Mouse (Mus musculus): ENCODE data around the gene Rgs12. TPM values are rescaled to one million over a fixed set of nuclear protein-coding genes. Genes with fewer than 3 reads are reported as not detected.

Gene Rgs12
- polyA plus RNA-seq, 1 experiment from 2014 or later = 44.8 TPM

DNA sequence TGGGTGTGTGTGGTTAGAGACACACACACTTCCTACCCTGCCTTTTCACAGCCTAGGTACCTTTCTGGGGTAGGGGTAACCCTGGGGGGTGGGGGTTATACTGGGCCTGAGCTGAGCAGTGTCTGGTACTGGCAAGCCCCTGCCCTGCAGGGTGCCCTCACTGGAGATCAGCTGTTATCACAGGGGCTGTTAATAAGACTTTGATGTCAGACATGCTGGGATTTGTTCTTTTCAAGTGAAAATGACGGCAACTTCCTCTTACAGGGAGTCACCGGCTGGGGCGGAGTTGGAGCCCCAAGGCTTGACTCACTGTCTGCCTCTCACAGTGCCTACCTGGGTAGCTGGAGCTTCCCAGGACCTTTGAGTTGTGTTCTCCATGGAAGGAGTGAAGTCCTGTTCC is 49.5 kb downstream of the Rgs12 start:
- no peak overlapping the region for H3K4me2 ChIP-seq
- ATAC-seq (ENCODE audit: low FRiP score, low read depth) = 0 out of 2 replicates have a peak, but pooled peaks have one; percentile 54
- no peak overlapping the region for H3K4me3 ChIP-seq
- H3K27ac ChIP-seq (replicated peaks) = no peak overlapping the region
- peaks cover 13% of the 10 kb centered on the region for H3K4me1 ChIP-seq (replicated peaks)
- WGBS = 53% methylated on average over 3 of the region's 3 CpGs
- H3K9ac ChIP-seq = no peak overlapping the region
- no peaks in the 10 kb centered on the region for H3K9me3 ChIP-seq
- no peaks in the 10 kb centered on the region for H3K36me3 ChIP-seq
- H3K27me3 ChIP-seq = no peaks in the 10 kb centered on the region

DNA sequence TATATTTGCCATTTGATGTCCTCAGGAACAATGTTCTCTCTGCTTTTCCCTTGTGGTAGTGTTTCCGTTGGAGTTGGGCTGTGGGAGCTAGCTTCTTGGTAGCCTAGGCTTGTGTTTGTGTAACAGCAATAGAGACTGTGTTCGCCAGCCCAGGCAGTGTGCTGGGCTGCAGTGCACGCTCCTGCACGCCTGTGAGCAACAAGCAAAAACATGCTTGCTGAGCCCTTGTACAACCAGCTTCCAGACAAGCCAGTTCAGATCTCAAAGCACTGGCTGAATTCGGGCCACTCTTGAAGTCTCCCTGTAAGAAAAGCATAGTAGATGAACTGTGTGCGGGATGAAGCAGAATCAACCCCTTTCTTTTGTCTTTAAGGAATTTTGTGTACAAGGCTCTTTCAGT is 50.0 kb downstream of the Rgs12 start:
- no peak overlapping the region for H3K4me2 ChIP-seq
- H3K4me1 ChIP-seq (replicated peaks) = peaks cover 13% of the 10 kb centered on the region
- H3K4me3 ChIP-seq = no peak overlapping the region
- H3K27ac ChIP-seq (replicated peaks) = no peak overlapping the region; the same call in 1 of the 2 replicates
- no peaks in the 10 kb centered on the region for H3K36me3 ChIP-seq
- H3K9me3 ChIP-seq = no peaks in the 10 kb centered on the region
- WGBS = 79% methylated on average over 6 of the region's 6 CpGs
- ATAC-seq (ENCODE audit: low FRiP score, low read depth) = no peak
- no peaks in the 10 kb centered on the region for H3K27me3 ChIP-seq
- H3K9ac ChIP-seq = no peak overlapping the region

DNA sequence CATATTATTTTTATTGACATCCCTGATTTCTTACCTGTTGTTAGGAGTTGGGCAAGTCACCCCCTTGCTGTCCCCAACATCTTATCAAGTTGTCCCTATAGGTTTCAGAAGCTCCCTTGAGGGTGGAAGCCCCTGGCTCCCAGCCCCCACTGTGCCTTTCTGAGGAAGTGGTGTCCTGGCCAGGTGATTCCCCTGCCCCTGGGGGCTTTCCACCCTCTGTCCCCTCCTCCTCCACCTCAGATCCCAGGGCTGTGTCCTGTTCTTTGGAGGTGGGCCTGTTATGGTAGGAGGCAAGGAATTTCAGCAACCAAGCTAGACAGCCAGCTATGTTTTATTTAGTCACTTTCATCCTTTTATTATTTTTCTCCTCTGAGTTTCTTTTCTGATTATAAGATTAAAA is 51.1 kb downstream of the Rgs12 start:
- Histone ChIP-seq H3K4me3 (no peak overlapping the region), H3K4me2 (no peak overlapping the region), H3K9me3 (no peaks in the 10 kb centered on the region), H3K27ac (replicated peaks) (no peak overlapping the region), H3K9ac (no peak overlapping the region), H3K27me3 (no peaks in the 10 kb centered on the region), H3K36me3 (no peaks in the 10 kb centered on the region), H3K4me1 (replicated peaks) (0 out of 2 replicates have a peak, but pooled peaks cover 10% of the 10 kb centered on the region)
- no peak for ATAC-seq (ENCODE audit: low FRiP score, low read depth)

DNA sequence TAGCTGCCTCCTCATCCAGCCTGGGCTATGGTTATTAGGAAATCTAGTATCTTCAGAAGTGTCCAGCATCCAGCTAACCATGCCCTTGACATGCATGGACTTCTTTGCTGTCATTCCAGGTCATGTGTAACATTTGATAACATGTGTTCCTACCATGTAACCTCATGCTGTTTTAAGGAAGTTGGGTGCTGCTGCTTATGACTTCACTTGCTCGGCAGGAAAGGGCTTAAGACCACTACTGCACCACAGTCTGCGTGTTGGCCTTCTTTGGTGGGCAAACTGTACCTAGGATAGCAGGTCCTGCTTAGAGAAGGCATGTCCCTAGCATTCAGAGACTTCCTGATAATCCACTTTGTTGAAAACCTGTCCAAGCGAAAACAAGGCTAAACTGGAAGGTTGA is 51.9 kb downstream of the Rgs12 start:
- Histone ChIP-seq H3K4me2 (no peak overlapping the region), H3K27ac (replicated peaks) (no peak overlapping the region), H3K9ac (no peak overlapping the region), H3K27me3 (no peaks in the 10 kb centered on the region), H3K36me3 (no peaks in the 10 kb centered on the region), H3K4me1 (replicated peaks) (0 out of 2 replicates have a peak, but pooled peaks cover 10% of the 10 kb centered on the region), H3K9me3 (no peaks in the 10 kb centered on the region), H3K4me3 (no peak overlapping the region)
- WGBS = 77% methylated on average over 3 of the region's 3 CpGs
- ATAC-seq (ENCODE audit: low FRiP score, low read depth) = no peak

DNA sequence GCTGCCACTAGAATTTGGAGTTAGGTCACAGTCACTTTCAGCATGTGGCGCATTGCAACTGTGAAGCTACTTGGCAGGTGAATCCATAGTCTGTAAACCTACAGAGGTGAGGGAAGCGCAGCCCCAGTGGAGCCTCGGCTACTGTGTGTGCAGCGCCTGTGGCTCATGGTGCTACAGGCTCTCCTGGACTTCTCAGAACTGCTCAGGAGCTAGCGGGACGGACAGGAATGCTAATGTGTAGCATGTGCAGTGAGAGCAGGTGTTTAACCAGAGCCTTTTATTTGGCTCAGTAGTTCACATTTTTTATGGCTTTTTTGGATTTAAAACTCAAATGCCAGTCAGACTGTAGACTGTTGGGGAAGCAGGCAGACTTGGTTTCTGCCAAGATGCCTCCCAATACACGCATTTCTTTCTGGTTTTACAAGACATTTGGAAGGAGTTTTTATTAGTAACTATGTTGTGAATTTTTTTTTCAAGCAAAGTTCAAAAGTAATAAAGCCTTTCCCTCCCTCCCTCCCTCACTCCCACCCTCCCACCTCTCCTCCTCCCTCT is 54.4 kb downstream of the Rgs12 start:
- Histone ChIP-seq H3K4me1 (replicated peaks) (0 out of 2 replicates have a peak, but pooled peaks cover 10% of the 10 kb centered on the region), H3K9me3 (no peaks in the 10 kb centered on the region), H3K27ac (replicated peaks) (no peak overlapping the region), H3K27me3 (no peaks in the 10 kb centered on the region), H3K9ac (no peak overlapping the region), H3K36me3 (no peaks in the 10 kb centered on the region), H3K4me3 (no peak overlapping the region), H3K4me2 (no peak overlapping the region)
- WGBS = 75% methylated on average over 7 of the region's 7 CpGs
- ATAC-seq (ENCODE audit: low FRiP score, low read depth) = no peak

DNA sequence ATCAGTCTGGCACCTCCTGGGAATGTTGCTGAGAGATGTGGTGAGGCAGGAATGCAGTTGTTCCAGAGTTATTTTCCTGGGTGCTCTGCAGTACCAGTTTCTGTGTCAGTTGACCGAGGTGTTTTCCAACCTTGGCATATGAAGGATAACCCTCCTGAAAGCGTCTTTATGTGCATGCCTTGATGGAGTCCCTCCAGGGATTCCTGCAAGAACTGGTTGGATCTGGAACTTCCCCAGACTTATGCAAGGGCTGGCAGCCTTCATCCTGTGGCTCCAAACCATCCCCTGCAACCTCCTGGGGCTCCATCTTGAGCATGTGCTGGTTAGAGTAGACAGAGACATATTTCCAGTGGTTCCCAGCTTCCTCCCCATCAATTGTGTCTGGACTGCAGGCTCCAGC is 55.5 kb downstream of the Rgs12 start:
- WGBS = 81% methylated on average over 2 of the region's 2 CpGs
- no peak overlapping the region for H3K9ac ChIP-seq
- H3K4me3 ChIP-seq = no peak overlapping the region
- no peak overlapping the region for H3K27ac ChIP-seq (replicated peaks)
- H3K4me2 ChIP-seq = no peak overlapping the region
- no peaks in the 10 kb centered on the region for H3K36me3 ChIP-seq
- H3K4me1 ChIP-seq (replicated peaks) = 0 out of 2 replicates have a peak, but pooled peaks cover 10% of the 10 kb centered on the region
- no peaks in the 10 kb centered on the region for H3K9me3 ChIP-seq
- ATAC-seq (ENCODE audit: low FRiP score, low read depth) = no peak
- H3K27me3 ChIP-seq = no peaks in the 10 kb centered on the region

DNA sequence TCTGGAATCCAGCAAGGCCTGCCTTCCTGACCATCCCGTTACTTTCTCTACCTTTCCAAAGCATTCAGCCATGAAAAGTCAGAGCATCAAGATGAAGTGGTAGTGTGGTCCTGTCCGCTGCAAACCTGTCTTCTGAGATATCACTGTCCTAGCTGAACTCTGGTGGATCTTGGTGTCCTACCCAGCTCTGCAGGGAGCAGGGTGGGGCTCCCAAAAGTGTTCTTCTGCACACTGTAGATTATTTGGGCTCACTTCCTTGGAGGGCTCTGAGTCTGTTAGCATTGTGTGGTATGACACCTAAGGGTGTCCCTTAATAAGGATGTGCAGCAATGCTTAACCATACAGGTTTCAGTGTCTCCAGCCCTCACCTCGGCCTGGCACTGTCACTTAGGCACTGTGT is 56.4 kb downstream of the Rgs12 start:
- Histone ChIP-seq H3K9me3 (no peaks in the 10 kb centered on the region), H3K4me1 (replicated peaks) (0 out of 2 replicates have a peak, but pooled peaks cover 11% of the 10 kb centered on the region), H3K36me3 (no peaks in the 10 kb centered on the region), H3K27me3 (no peaks in the 10 kb centered on the region), H3K4me2 (no peak overlapping the region), H3K4me3 (no peak overlapping the region), H3K27ac (replicated peaks) (no peak overlapping the region), H3K9ac (no peak overlapping the region)
- WGBS = 95% methylated on average over 3 of the region's 3 CpGs
- ATAC-seq (ENCODE audit: low FRiP score, low read depth) = no peak

DNA sequence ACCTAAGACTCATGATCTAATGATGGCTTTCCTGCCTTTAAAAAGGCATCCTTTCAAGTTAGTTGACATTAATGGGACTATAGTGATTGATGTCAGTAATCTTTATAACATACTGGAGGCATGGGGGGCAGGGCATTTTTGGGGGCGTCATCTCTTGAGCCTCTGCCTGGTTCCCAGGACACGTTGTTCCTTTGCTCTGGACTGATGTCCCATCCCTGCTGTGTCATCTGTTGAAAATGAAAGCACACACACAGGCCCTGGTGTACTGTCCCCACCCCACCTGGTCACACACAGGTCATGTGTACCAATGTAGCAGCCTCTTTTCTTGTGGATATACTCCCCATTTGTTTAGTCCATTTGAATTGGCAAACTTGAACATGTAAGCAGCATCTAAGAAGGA is 57.4 kb downstream of the Rgs12 start:
- H3K4me3 ChIP-seq = no peak overlapping the region
- H3K4me2 ChIP-seq = no peak overlapping the region
- H3K9ac ChIP-seq = no peak overlapping the region
- H3K4me1 ChIP-seq (replicated peaks) = 0 out of 2 replicates have a peak, but pooled peaks cover 8% of the 10 kb centered on the region
- no peaks in the 10 kb centered on the region for H3K36me3 ChIP-seq
- ATAC-seq (ENCODE audit: low FRiP score, low read depth) = no peak
- no peaks in the 10 kb centered on the region for H3K27me3 ChIP-seq
- no peak overlapping the region for H3K27ac ChIP-seq (replicated peaks)
- no peaks in the 10 kb centered on the region for H3K9me3 ChIP-seq
- WGBS = 60% methylated on average over 2 of the region's 2 CpGs

DNA sequence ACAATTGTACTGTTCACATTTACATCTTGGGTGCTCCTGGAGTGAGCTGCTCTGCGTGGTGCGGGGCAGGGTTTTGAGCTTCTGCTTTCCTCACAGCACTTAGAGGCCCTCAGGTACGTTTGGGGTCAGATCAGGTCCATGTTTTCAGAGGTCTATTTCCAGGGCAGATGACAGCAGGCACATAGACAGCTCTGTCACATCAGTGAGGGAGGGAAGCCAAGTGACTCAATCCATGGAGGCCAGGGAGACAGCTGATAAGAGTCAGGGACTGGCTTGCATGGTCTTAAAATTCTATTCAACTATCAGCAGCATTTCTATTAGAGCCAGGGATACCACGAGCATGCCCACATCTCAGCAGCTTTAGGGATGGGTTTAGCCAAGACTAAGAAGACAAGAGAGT is 59.9 kb downstream of the Rgs12 start:
- H3K27me3 ChIP-seq = no peaks in the 10 kb centered on the region
- H3K27ac ChIP-seq (replicated peaks) = no peak overlapping the region
- no peak overlapping the region for H3K4me3 ChIP-seq
- no peak for ATAC-seq (ENCODE audit: low FRiP score, low read depth)
- peaks cover 15% of the 10 kb centered on the region for H3K4me1 ChIP-seq (replicated peaks)
- H3K9me3 ChIP-seq = no peaks in the 10 kb centered on the region
- H3K36me3 ChIP-seq = no peaks in the 10 kb centered on the region
- no peak overlapping the region for H3K4me2 ChIP-seq
- WGBS = 97% methylated on average over 4 of the region's 4 CpGs
- H3K9ac ChIP-seq = no peak overlapping the region

DNA sequence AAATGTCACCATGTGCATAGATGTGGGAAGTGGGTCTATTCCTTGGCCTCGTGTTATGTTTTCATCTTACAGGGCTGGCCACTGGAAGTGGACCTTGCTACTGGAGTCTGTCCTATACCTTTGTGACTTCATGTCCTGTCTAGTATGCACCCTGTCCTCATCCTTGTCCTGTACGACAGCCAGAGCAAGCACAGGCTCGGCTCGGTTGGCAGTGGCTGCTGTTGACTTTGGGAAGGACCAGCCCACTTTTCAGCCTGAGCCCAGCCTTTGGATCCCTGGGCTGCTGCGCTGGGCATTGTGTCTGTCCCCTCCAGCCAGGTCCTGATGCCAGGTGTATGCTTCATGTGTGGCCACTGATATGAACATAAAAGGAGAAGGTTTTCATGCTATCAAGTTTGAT is 61.4 kb downstream of the Rgs12 start:
- no peaks in the 10 kb centered on the region for H3K27me3 ChIP-seq
- no peak overlapping the region for H3K27ac ChIP-seq (replicated peaks)
- H3K9ac ChIP-seq = no peak overlapping the region
- no peaks in the 10 kb centered on the region for H3K36me3 ChIP-seq
- H3K9me3 ChIP-seq = no peaks in the 10 kb centered on the region
- no peak overlapping the region for H3K4me2 ChIP-seq
- no peak overlapping the region for H3K4me3 ChIP-seq
- WGBS = 78% methylated on average over 5 of the region's 5 CpGs
- peaks cover 14% of the 10 kb centered on the region for H3K4me1 ChIP-seq (replicated peaks)
- ATAC-seq (ENCODE audit: low FRiP score, low read depth) = no peak

DNA sequence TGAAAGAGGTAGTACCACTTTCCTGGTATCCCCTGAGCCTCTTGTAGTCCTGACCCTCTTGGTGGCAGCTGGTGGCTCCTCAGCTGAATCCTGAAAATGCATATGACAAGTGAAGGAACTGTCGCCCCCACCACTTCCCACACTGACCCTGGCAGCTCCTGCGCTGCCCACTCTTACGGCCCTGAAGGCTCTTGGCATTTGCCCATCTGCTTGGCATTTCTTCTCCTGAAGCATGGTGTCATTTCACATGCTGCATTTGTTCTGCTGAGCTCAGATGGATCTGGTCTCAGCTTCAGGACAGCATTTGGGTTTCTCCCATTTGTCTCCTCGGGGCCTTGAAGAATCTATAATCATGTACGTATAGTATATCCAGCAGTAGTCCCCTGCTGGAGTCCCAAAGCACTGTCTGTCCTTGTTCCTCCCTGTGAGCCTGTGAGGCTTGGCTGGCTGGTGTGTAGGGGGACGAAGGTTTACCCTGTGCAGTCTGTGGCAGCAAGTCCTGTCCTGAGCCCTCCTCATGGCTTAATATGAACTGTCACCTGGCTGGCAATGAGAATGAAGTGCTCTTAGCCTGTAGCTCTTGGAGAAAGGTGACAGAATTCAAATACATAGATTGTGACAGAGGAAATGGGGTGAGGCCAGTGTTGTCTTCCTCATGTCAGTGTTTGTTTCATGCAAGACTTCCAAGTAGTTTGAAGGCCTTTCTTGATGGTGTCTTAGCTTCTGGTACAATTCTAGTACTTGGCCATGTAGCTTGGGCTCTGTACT is 62.1 kb downstream of the Rgs12 start:
- Histone ChIP-seq H3K27ac (replicated peaks) (no peak overlapping the region), H3K4me1 (replicated peaks) (peaks cover 14% of the 10 kb centered on the region), H3K36me3 (no peaks in the 10 kb centered on the region), H3K4me2 (no peak overlapping the region), H3K4me3 (no peak overlapping the region), H3K9ac (no peak overlapping the region), H3K27me3 (no peaks in the 10 kb centered on the region), H3K9me3 (no peaks in the 10 kb centered on the region)
- ATAC-seq (ENCODE audit: low FRiP score, low read depth) = no peak
- WGBS = 79% methylated on average over 6 of the region's 6 CpGs

DNA sequence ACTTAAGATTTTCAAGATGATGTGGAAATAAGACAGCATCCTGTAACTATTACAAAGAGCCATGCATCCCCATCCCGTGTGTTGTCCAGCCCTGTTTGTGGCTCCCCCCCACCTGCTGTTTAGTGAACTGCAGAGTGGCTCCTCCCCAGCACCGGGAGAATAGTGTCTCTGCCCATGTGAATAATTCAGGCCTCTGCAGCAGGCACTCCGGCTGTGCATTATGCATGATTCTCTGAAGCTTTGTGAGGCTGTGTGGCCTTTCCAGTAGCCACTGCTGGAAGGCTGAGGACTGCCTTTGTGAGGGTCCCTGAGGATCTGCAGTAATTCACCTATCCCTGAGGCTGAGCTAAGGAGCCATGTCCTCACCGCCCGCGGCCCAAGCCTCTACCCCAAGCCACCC is 64.8 kb downstream of the Rgs12 start:
- no peaks in the 10 kb centered on the region for H3K36me3 ChIP-seq
- H3K9ac ChIP-seq = no peak overlapping the region
- ATAC-seq (ENCODE audit: low FRiP score, low read depth) = no peak
- no peaks in the 10 kb centered on the region for H3K27me3 ChIP-seq
- no peaks in the 10 kb centered on the region for H3K9me3 ChIP-seq
- H3K4me1 ChIP-seq (replicated peaks) = peaks cover 22% of the 10 kb centered on the region
- no peak overlapping the region for H3K4me2 ChIP-seq
- H3K27ac ChIP-seq (replicated peaks) = peak overlapping the region; percentile 56; the same call in 1 of the 2 replicates
- 23% methylated on average over 6 of the region's 6 CpGs for WGBS
- no peak overlapping the region for H3K4me3 ChIP-seq
